Mouse (Mus musculus) urinary bladder, postnatal 14 days (tissue): ENCODE measurements around the gene Dlg1.

Source experiments
- DNase-seq: peaks from one replicate; pipeline ENCODE4 v3.0.0; 2021; ENCODE audit warnings: low spot score

Dlg1 gene

GRCm38 (mm10) chr16:31663379-31664286 is at the start of gene Dlg1:
Gene Dlg1, plus strand, starts transcription at chr16:31663443.
- peak; percentile 86 for DNase-seq

GRCm38 (mm10) chr16:31616382-31616781 is 46.9 kb upstream of the Dlg1 start:
- no peak for DNase-seq

- no peak for DNase-seq
Measured at GRCm38 (mm10) chr16:31617128-31617527, 46.1 kb upstream of the Dlg1 start.

GRCm38 (mm10) chr16:31617823-31618371 is 45.3 kb upstream of the Dlg1 start:
- peak; percentile 76 for DNase-seq

- DNase-seq = no peak
Measured at GRCm38 (mm10) chr16:31618671-31619070, 44.6 kb upstream of the Dlg1 start.

- no peak for DNase-seq
Measured at GRCm38 (mm10) chr16:31619675-31620335, 43.4 kb upstream of the Dlg1 start.

GRCm38 (mm10) chr16:31622356-31622755 is 40.9 kb upstream of the Dlg1 start:
- no peak for DNase-seq

- DNase-seq = no peak
Measured at GRCm38 (mm10) chr16:31623136-31623535, 40.1 kb upstream of the Dlg1 start.

GRCm38 (mm10) chr16:31624749-31625148 is 38.5 kb upstream of the Dlg1 start:
- no peak for DNase-seq

GRCm38 (mm10) chr16:31626331-31626730 is 36.9 kb upstream of the Dlg1 start:
- no peak for DNase-seq

GRCm38 (mm10) chr16:31630381-31630780 is 32.9 kb upstream of the Dlg1 start:
- no peak for DNase-seq

- DNase-seq = no peak
Measured at GRCm38 (mm10) chr16:31631046-31631445, 32.2 kb upstream of the Dlg1 start.

- DNase-seq = no peak
Measured at GRCm38 (mm10) chr16:31634371-31634770, 28.9 kb upstream of the Dlg1 start.

- DNase-seq = peak; percentile 62
Measured at GRCm38 (mm10) chr16:31638393-31638792, 24.9 kb upstream of the Dlg1 start.

GRCm38 (mm10) chr16:31639946-31640345 is 23.3 kb upstream of the Dlg1 start:
- DNase-seq = peak; percentile 34

GRCm38 (mm10) chr16:31641776-31642175 is 21.5 kb upstream of the Dlg1 start:
- DNase-seq = no peak

- no peak for DNase-seq
Measured at GRCm38 (mm10) chr16:31647221-31647620, 16.0 kb upstream of the Dlg1 start.

GRCm38 (mm10) chr16:31650788-31651187 is 12.5 kb upstream of the Dlg1 start:
- DNase-seq = no peak

GRCm38 (mm10) chr16:31651541-31651940 is 11.7 kb upstream of the Dlg1 start:
- DNase-seq = no peak

- no peak for DNase-seq
Measured at GRCm38 (mm10) chr16:31652115-31652843, 11.0 kb upstream of the Dlg1 start.

- no peak for DNase-seq
Measured at GRCm38 (mm10) chr16:31653616-31654015, 9.6 kb upstream of the Dlg1 start.

- no peak for DNase-seq
Measured at GRCm38 (mm10) chr16:31654021-31654420, 9.2 kb upstream of the Dlg1 start.
